Mouse (Mus musculus) spleen, postnatal 4 days (tissue): ENCODE results near the gene Vps13a.

Experiments used
- DNase-seq, 2 experiments: peaks; one replicate each; pipeline ENCODE4 v3.0.0; 2022; ENCODE audit warnings: low spot score in 2 of 2

Vps13a gene

GRCm38 (mm10) chr19:16584546-16584945 lies 196.2 kb downstream of the Vps13a start:
- no peak for DNase-seq

GRCm38 (mm10) chr19:16580501-16580900 lies 200.2 kb downstream of the Vps13a start:
- DNase-seq = no peak

- DNase-seq = no peak
These were observed 201.0 kb downstream of the Vps13a start for GRCm38 (mm10) chr19:16579656-16580260.

GRCm38 (mm10) chr19:16576790-16577189 lies 203.9 kb downstream of the Vps13a start:
- no peak for DNase-seq
